Mouse (Mus musculus): ENCODE measurements around the gene Prss42. TPM values are rescaled to one million over a fixed set of nuclear protein-coding genes. Genes with fewer than 3 reads are reported as not detected.

The Prss42 gene
- total RNA-seq (2021), result not detected
- long read RNA-seq, experiment 1, result 0 reads
- long read RNA-seq, experiment 2, result 0 reads

- no peak for DNase-seq
Observed at GRCm38 (mm10) chr9:110797866-110798265, at the start of gene Prss42. Gene Prss42, plus strand, starts transcription at chr9:110798166.

GRCm38 (mm10) chr9:110748451-110748850, 49.5 kb upstream of the Prss42 start:
- no peak for DNase-seq

- peak; percentile 42 to 45 for DNase-seq
Observed at GRCm38 (mm10) chr9:110750404-110751187, 47.4 kb upstream of the Prss42 start.

GRCm38 (mm10) chr9:110751412-110751811, 46.6 kb upstream of the Prss42 start:
- no peak for DNase-seq

- no peak for DNase-seq
Observed at GRCm38 (mm10) chr9:110752917-110753435, 45.0 kb upstream of the Prss42 start.

GRCm38 (mm10) chr9:110753773-110754172, 44.2 kb upstream of the Prss42 start:
- DNase-seq, result peak; percentile 39 to 63

GRCm38 (mm10) chr9:110757816-110758215, 40.1 kb upstream of the Prss42 start:
- DNase-seq, result no peak

- DNase-seq, result peak; percentile 93 to 94
Observed at GRCm38 (mm10) chr9:110758605-110759004, 39.4 kb upstream of the Prss42 start.

- peak; percentile 71 to 84 for DNase-seq
Observed at GRCm38 (mm10) chr9:110759265-110759664, 38.7 kb upstream of the Prss42 start.

- no peak for DNase-seq
Observed at GRCm38 (mm10) chr9:110760886-110761285, 37.1 kb upstream of the Prss42 start.

- no peak for DNase-seq
Observed at GRCm38 (mm10) chr9:110762763-110763162, 35.2 kb upstream of the Prss42 start.

- peak; percentile 75 to 86 for DNase-seq
Observed at GRCm38 (mm10) chr9:110763405-110763804, 34.6 kb upstream of the Prss42 start.

- no peak for DNase-seq
Observed at GRCm38 (mm10) chr9:110772336-110772735, 25.6 kb upstream of the Prss42 start.

GRCm38 (mm10) chr9:110774403-110775268, 23.3 kb upstream of the Prss42 start:
- peak in 1 of 2 experiments; percentile 46 for DNase-seq

GRCm38 (mm10) chr9:110775269-110776022, 22.5 kb upstream of the Prss42 start:
- DNase-seq, result no peak

- DNase-seq, result no peak
Observed at GRCm38 (mm10) chr9:110778100-110778499, 19.9 kb upstream of the Prss42 start.

- no peak for DNase-seq
Observed at GRCm38 (mm10) chr9:110778559-110778958, 19.4 kb upstream of the Prss42 start.

GRCm38 (mm10) chr9:110779242-110779913, 18.6 kb upstream of the Prss42 start:
- no peak for DNase-seq

- peak; percentile 94 to 97 for DNase-seq
Observed at GRCm38 (mm10) chr9:110781256-110781721, 16.7 kb upstream of the Prss42 start.

- DNase-seq, result peak; percentile 91 to 92
Observed at GRCm38 (mm10) chr9:110781731-110782130, 16.2 kb upstream of the Prss42 start.

GRCm38 (mm10) chr9:110783611-110784010, 14.4 kb upstream of the Prss42 start:
- DNase-seq, result no peak
